Mouse (Mus musculus) thymus, postnatal 4 days (tissue): ENCODE measurements around the gene Gm42715.
A peak's percentile ranks its signal among the peaks of the same experiment; 100 is the strongest.

Source experiments
- DNase-seq: peaks from one replicate; pipeline ENCODE4 v3.0.0; 2021

Gm42715 gene

DNA sequence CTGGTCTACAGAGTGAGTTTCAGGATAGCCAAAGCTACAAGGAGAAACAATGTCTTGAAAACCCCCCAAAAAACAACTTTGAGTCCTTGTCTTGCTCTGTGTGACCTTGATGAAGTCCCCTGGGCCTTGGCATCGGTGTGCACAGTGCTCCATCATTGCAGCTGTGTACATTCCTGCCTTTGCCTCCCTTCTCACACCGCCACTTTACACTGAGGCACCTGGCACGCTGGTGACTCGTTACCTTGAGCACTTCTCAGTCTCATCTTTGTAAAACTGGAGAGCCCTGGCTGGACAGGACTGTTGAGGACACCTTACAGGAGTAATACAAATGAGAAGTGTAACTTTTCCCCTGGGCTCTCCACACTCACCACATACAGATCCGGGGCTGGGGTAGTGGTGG lies 67.8 kb downstream of the Gm42715 start:
- DNase-seq = no peak

DNA sequence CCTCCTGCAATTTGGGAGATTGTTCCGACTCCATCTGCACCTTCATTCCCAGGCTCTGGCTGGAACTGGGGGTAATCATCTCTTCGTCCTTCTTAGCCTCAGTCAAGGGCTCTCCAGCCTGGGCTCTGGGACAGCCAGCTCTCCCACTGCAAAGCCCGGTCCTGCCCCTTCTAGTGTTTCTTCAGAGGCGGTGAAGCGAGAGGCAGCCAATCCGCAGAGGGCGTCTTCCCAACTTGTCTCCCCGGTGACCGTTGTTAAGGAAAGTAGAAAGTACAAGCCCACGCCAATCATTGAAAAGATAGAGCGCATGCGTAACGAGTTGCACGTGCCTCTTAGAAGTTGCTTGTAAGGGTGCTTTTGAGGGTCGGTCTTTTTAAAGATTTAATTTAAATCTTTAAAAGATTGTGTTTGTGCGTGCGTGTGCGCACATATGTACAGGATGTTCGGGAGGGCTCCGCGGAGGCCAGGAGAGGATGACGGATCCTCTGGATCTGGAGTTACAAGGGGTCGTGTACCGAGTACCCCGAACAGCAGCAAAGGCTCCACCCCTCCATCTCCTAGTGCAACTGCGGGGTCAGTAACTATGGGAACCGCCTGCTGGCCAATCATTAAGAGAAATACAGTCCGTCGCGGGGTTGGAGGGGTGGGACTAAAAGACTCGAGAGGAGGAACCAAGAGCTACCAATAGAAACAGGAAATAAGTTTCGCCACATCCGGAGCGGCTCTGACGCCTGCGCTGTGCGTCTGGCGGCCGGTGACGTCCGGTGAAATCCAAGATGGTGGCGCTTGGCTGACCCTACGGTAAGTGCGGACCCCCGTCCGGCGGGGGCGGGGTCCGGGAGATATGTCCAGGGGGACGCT lies 68.9 kb downstream of the Gm42715 start, which contains the start of the genes Ccdc189 and Rnf40:
Gene Ccdc189, minus strand, starts transcription at position 585 of the 861 bp plus-strand sequence.
Gene Rnf40, plus strand, starts transcription at position 757 of the 861 bp plus-strand sequence.
- peak; percentile 84 for DNase-seq

DNA sequence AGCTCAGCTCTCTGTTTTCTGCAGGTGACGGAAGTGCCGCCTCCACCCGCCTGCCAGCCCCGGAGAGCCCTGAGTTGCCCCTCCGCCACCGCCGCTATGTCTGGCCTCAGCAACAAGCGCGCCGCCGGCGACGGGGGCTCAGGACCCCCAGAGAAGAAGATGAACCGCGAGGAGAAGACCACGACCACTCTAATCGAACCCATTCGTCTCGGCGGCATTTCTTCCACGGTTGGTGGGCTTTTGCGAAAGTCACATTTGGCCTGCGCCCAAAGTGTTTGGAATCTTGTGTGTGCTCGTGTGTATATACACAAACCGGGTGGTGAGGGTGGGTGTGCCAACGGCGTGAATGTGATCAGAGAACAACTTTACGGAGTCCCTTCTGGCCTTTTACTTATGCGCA lies 69.5 kb downstream of the Gm42715 start:
- DNase-seq = no peak

DNA sequence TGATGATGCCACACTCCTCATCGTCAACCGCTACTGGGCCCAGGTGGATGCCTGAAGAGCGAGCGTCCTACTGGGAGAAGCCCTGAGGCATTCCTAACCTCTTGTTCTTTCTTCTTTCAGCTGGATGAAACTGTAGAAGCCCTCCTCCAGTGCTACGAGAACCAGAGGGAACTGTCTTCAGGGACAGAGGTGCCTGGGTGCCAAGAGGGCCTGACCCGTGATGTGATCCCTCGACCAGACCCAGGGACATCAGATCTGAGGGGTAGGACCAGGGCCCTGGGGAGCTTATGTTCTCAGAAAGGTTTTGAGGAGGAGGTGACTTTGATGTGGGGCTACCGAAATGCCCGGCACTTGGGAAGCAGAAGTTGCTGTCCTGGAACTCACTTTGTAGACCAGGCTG lies 70.3 kb downstream of the Gm42715 start:
- no peak for DNase-seq

DNA sequence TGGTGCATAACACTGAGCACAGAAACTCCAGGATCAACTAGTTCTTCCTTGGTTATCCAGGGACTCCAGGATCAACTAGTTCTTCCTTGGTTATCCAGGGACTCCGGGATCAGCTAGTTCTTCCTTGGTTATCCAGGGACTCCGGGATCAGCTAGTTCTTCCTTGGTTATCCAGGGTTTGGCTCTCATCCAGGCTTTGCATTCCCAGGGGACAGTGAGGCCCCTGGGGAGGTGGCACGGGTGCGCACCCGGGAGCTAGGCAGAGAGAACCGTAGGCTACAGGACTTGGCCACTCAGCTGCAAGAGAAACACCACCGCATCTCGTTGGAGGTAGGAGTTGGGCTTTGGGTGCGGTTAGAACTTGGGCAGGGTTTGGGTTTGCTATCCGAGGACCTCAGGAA lies 71.7 kb downstream of the Gm42715 start:
- no peak for DNase-seq

DNA sequence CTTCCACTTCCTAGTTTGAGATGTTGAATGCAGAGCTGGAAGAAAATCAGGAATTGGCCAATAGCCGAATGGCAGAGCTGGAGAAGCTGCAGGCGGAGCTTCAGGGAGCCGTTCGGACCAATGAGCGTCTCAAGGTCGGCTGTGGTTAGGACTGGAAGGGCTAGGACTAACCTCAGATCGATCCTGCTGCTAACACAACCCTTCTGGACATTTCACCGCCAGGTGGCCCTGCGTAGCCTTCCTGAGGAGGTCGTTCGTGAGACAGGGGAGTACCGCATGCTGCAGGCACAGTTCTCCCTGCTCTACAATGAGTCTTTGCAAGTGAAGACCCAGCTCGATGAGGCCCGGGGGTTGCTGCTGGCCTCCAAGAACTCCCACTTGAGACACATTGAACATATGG lies 73.2 kb downstream of the Gm42715 start:
- no peak for DNase-seq

DNA sequence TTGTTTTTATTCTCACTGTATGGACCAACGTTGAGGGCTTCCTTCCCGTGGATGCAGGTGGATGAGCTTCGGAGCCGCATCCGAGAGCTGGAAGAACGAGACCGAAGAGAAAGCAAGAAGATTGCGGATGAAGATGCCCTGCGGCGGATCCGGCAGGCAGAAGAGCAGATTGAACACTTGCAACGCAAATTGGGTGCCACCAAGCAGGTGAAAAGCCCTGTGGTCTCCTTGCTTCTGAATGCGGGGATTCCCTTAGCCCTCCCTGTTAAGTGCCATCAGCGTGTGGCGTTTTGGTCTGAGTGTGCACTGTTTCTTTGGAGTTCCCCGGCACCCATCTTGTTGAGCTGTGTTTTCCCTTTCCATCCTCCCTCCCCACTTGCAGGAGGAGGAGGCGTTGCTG lies 77.4 kb downstream of the Gm42715 start:
- DNase-seq = no peak

DNA sequence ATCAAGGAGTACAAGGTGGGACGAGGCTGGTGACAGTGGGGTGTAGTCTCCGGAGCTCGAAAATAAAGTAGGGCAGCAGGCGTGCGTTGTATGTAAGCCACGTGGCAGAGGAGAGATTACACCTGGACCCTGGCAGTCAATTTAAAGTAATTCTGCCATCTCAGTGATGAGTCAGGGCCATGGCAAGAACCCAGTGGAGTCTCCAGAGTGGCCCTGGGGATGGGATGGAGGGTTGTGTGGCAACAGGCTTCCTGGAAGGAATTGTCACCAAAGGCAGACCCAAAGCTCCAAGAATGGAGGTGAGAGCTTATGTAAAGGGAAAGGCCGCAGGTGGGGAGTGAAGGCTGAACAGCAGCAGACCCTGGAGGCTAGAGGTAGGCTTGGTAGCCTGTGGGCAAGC lies 81.2 kb downstream of the Gm42715 start:
- no peak for DNase-seq

DNA sequence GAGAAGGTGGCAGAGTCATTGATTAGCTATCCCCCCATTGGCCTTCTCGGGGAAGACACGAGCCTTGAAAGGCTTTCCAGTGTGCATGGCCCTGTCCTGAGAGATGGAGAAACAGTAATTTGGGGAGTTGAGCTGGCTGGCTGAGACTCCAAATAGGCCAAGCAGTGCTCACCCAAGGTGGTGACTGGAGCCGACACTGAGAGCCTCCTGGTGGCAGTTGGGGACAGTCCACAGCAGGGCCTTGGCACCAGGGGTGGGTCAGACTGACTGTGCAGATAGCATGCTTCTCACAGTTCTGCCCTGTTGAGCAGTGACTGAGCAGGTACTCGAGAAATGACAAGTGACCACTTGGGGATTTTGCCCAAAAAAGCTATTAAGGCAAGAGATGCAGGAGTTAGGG lies 82.4 kb downstream of the Gm42715 start:
- no peak for DNase-seq

DNA sequence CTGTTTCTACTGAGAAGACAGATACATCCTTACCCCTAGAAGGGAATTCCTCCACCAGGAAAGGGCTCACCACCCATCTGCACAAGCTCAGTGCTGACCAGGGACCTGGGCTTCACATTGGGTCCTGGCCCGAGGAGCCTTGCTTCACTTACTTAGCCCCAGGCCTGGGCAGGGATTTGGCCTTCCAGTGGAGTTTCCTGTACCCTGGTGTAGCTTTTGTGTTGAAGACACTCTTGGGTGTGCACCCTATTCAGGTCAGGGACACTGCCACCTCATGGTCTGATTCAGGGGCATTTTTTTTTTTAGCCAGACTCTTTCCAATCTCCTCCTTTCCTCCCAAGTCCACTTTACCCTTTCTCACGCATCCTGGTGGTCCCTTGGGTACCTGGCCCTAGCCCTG lies 83.5 kb downstream of the Gm42715 start:
- DNase-seq = no peak

DNA sequence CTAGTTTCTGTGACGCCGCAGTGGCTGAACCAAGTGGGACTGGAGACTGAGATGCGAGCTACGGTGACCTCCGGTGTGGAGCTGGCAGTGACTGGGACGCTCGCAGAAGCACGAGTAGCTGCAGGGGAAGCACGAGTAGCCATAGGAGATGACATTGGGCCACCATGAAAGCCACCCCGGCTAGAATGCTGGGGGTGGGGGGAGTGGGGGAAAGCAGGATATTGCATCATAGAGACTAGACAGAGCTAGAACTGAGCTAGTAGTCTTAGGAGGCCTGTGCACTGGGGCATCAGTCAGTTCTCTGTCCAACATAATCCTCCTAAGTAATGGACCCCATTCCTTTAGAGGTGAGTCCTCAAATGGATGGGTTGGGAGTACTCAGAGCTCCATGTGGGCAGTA lies 84.9 kb downstream of the Gm42715 start:
- DNase-seq = no peak

DNA sequence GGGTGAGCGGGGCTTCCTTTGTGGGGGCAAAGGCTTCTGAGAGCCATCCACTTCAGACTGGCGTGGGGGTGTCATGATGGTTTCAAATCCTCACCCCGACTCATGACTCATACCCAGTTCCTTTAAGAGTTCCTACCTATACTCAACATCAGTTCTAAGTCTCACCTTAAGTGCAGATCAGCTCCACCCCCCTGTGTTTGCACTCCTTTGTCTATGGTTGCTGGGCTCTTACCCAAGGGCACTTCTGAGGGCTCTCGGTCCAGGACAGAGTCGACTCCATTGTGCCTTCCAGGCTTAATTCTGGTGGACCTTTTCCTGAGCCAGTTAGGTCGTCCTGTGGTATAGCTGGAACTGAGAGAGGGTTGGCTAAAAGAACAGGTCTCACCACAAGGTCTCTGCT lies 87.8 kb downstream of the Gm42715 start:
- no peak for DNase-seq

DNA sequence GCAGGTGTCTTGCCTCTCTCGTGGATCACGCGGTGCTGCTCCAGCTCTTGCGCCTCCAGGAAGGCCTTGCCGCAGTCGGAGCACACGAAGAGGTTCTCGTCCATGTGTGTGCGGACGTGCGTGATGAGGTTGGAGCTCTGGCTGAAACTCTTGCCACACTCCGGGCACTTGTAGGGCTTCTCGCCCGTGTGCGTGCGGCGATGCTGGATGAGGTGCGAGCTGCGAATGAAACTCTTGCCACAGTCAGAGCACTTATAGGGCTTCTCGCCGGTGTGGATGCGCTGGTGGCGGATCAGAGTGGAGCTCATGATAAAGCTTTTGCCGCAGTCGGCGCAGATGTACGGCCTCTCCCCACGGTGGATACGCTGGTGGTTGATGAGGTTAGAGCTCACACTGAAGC lies 91.6 kb downstream of the Gm42715 start:
- no peak for DNase-seq

DNA sequence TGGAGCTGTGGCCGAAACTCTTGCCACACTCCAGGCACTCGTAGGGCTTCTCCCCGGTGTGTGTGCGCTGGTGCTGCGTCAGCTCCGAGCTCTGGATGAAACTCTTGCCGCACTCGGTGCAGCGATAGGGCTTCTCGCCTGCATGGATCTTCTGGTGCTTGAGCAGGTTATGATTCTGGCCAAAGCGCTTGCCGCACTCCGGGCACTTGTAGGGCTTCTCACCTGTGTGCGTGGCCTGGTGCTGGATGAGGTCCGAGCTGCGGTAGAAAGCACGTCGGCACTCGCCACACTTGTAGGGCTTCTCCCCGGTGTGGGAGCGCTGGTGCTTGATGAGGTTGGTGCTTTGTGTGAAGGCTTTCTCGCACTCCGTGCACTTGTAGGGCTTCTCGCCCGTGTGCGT lies 92.2 kb downstream of the Gm42715 start:
- DNase-seq = no peak

DNA sequence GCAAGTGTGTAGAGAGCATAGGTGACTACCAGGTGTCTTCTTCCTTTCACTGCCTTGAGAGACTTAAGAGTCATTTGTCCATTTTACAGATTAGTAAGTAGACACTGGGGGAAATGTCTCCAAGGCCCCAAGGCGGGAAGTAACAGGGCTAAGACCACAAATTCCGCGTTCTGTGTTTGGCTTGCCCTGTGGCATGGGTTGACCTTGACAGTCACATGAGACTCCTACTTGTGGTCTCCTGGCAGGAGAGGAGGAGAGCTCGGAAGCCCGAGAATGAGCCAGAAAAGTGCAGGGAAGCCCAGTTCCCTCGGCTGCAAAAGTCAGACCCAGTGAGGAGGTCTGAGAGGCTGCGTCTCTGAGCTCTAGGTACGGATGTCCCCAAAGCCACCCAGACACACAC lies 94.1 kb downstream of the Gm42715 start:
- no peak for DNase-seq

DNA sequence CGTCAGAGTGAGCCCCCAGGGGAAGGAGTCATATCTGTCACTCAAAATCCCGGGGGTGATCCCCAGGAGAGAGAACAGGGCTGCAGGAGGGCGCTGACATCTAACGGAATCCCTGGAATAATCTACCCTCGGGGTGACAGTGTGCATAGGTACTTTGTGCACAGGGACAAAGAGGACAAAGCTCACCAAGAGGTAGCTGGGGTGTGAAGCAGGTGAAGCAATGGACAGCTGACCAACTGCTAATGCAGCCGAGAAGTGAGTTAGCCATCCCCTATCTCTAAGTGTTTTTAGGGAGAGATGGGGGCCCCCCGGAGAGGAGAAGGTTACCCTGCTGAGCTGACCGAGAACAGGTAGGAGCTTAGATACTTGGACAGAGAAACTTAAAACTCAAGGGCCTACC lies 94.7 kb downstream of the Gm42715 start:
- no peak for DNase-seq

DNA sequence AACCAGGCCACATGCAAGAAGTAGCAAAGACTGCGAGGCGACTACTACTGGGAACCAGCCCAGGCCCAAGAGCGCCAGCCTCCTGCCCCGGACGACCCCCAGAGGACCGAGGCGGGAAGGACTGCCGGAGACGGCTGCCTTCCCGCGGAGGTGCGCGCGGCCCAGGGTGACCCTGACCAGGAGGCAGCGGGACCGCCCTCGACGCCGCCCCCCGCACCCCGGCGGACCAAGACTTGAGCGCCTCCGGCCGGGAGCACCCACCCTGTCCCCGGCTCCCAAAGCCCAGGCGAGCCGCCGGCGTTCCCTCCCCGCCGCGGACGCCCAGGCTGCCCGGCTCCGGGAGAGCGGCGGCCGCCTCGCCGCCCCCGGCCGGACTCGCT lies 95.1 kb downstream of the Gm42715 start:
- peak; percentile 75 for DNase-seq

DNA sequence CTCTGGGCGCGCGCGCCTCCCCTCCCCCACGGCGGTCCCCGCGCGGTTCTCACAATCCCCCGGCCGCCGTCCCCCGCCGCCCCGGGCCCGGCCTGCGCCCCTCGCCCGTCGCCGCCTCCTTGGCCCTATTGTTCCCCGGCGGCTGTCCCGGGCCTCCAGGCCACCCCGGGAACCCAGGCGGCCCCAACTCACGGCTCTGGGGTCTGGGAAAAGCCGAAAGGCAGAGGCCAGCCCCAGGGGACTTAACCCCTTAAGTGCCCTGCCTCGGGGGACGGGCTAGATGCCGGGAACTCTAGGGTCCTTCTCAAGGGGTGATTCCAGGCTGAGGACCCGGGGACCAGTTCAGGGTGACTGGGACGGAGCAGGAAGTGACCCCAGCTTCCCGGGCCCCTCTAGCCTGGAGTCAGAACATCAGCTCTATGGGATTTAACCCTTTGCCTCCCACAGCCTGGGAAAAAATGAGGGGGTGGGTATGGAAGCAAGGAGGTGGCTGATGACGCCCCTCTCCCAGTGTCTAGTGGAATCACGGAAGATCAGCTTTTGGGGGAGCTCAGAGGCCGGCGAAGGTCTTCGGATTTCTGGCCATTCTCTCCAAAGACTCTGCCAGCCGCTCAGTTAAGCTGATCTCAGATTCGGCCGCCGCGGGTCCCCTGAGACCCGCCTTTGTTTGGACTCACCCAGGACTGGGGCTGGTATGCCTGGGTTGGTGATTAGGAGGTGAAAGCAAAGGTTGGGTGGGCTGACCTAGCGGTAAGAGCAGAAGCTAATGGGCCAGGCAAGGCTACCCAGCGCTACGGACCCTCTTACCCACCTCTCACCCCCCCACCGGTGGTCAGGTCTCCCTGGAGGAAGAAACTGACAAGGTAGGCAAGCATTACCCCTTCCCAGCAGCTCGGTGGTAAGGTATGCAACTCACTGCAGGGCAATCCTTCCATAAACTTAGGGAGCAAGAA lies 95.8 kb downstream of the Gm42715 start, which contains the start of gene Zfp629:
Gene Zfp629, minus strand, starts transcription at position 907 of the 953 bp plus-strand sequence.
- DNase-seq = peak; percentile 78

DNA sequence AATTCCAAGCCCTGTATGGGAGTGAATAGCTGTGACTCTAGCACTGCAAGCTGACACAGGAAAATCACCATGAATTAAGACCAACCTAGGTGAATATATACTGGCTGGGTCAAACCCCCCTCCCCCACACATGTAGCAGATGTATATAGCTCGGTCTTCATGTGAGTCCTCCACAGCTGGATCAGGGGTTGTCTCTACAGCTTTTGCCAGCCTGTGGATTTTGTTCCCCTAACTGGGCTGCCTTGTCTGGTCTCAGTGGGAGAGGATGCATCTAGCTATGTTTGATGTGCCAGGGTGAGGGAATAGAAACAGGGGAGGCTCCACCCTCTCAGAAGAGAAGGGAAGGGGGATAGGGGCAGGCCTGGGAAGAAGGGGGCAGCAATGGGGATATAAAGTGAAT lies 97.0 kb downstream of the Gm42715 start:
- DNase-seq = peak; percentile 63
